Mouse (Mus musculus) kidney, adult 2 months (tissue): ENCODE data around the gene 2900026A02Rik.

ENCODE experiments used
- CTCF ChIP-seq: fragments of 200-500 bp; conservative IDR thresholded peaks from 2 replicates; pipeline ENCODE4 v1.5.1; 2011; ENCODE audit warnings: low read depth, mild to moderate bottlenecking, control low read depth, low read length, moderate library complexity, mixed read lengths; ENCODE audit not compliant: insufficient read depth, insufficient read length
- POLR2A ChIP-seq: fragments of 200-500 bp; IDR thresholded peaks from one replicate; pipeline ENCODE4 v1.6.1; 2011; ENCODE audit warnings: low read depth, low read length, control low read depth

- TF ChIP-seq POLR2A = no peak
- no peak for TF ChIP-seq CTCF
Measured at GRCm38 (mm10) chr5:113126476-113126875, 94.6 kb downstream of the 2900026A02Rik start.
